Mouse (Mus musculus) kidney, postnatal 0 days (tissue): ENCODE data around the gene Gm5935. TPM values are rescaled to one million over a fixed set of nuclear protein-coding genes. Genes with fewer than 3 reads are reported as not detected.
"Not testable (repeated sequence)": the region's sequence is repeated elsewhere in the genome, so short reads cannot be mapped to it uniquely, and the experiment has no call there.

ENCODE experiments used
- ATAC-seq: fragments of 200-750 bp; cut with Nextera tagmentation; replicated peaks from 2 replicates; pipeline ENCODE4 v1.8.0; 2017; ENCODE audit warnings: low read depth, moderate number of reproducible peaks, moderate TSS enrichment, moderate library complexity; ENCODE audit not compliant: low FRiP score
- DNase-seq: peaks from one replicate; pipeline ENCODE4 v3.0.0-alpha.2; 2016; ENCODE audit warnings: low spot score
- H3K27ac ChIP-seq: fragments of 300-500 bp; sonication (generic); 2 replicates; pipeline ENCODE4 v1.5.1; 2014; ENCODE audit warnings: mild to moderate bottlenecking
- H3K27me3 ChIP-seq: fragments of 300-500 bp; sonication (generic); 2 replicates; pipeline ENCODE4 v1.6.1; 2014; ENCODE audit warnings: low read length, mixed read lengths; ENCODE audit not compliant: insufficient read depth
- H3K36me3 ChIP-seq: fragments of 300-500 bp; sonication (generic); 2 replicates; pipeline ENCODE4 v1.6.1; 2014; ENCODE audit warnings: low read length, mixed read lengths; ENCODE audit not compliant: insufficient read depth
- H3K4me1 ChIP-seq: fragments of 300-500 bp; sonication (generic); replicated peaks from 2 replicates; pipeline ENCODE4 v1.6.1; 2014; ENCODE audit warnings: antibody characterized with exemption, low read length, mixed read lengths; ENCODE audit not compliant: insufficient read depth
- H3K4me2 ChIP-seq: fragments of 300-500 bp; sonication (generic); 2 replicates; pipeline ENCODE4 v1.6.1; 2014; ENCODE audit warnings: mild to moderate bottlenecking, low read length, moderate library complexity, mixed read lengths
- H3K4me3 ChIP-seq: fragments of 300-500 bp; sonication (generic); replicated peaks from 2 replicates; pipeline ENCODE4 v1.5.1; 2014; ENCODE audit warnings: low read depth, low read length
- H3K9ac ChIP-seq: fragments of 300-500 bp; sonication (generic); 2 replicates; pipeline ENCODE4 v1.6.1; 2014; ENCODE audit warnings: low read depth, low read length
- H3K9me3 ChIP-seq: fragments of 300-500 bp; sonication (generic); replicated peaks from 2 replicates; pipeline ENCODE4 v1.6.1; 2016; ENCODE audit warnings: low read length, inconsistent platforms, mixed read lengths
- WGBS: fragments of 180-500 bp; shearing (Covaris S2); extraction: QIAGEN DNeasy Blood & Tissue Kit; methylation state at CpG from one replicate; pipeline ENCODE4 v1.1.7; 2014; 5-methylcytosine and 5-hydroxymethylcytosine counted together
- polyA plus RNA-seq: library from polyadenylated mRNA; unstranded; fragments of >200 nt; fragmentation: Nextera tagmentation; extraction: Ambion mirVana; gene quantifications from 2 replicates; pipeline ENCODE4 v1.2.1, GENCODE M21; 2015

The Gm5935 gene
- polyA plus RNA-seq, result not detected in 2 replicates

DNA sequence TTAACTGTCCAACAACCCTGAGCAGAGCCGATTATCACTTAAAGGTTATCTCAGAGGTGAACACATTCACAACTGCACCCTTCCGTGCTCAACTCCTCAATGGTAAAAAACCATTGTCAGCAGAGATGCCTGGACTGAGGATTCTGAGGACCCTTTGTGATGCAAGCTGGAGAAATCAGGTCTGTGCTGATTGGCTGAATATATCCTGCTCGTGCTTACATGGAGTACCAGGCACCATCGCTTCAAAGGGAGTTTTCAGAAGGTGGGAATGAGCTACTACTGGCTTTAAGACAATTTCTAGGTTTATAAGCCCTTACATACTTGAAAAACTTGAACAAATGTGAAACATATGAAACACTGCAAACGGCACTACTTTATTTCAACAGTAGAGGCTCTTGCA lies at the start of gene Gm5935:
TSS of gene Gm5935 (minus strand) at position 101 of the 400 bp plus-strand sequence.
- not testable (repeated sequence) for H3K27ac ChIP-seq, H3K9ac ChIP-seq, H3K4me2 ChIP-seq, H3K4me3 ChIP-seq, H3K36me3 ChIP-seq, H3K9me3 ChIP-seq, H3K27me3 ChIP-seq, DNase-seq, H3K4me1 ChIP-seq, ATAC-seq
- WGBS, result 91% methylated on average over 5 of the region's 5 CpGs

Other genes starting within 250 kb of the Gm5935 start
- gene Gm4297, start 200.3 kb downstream of the Gm5935 start, polyA plus RNA-seq, result not detected in 2 replicates